Comparison of ENCODE assay signal across 10 mouse cellular contexts in genomic region chr6:53211420-53211819, GRCm38 (mm10).
DNase-seq lines count a peak whose midpoint lies in the region; ATAC-seq and TF ChIP-seq lines count a peak whose summit lies in the region.
"Had no signal": no experiment of that assay in that cellular context is flagged by ENCODE, and none has a peak within 500 bp of the region (broad histone marks: within the 10 kb centered on the region; RNA-seq: fewer than 3 reads in every experiment).

No protein-coding gene starts in this region.

- H3K27ac ChIP-seq in liver, adult 2 months (replicated peaks; ENCODE audit: insufficient read depth, low read depth, low read length), result no peak overlapping the region
- H3K27ac ChIP-seq in liver, embryonic 12.5 days, result no peak overlapping the region
- H3K27ac ChIP-seq in layer of hippocampus, adult 2 months, result no peak overlapping the region
- H3K27ac ChIP-seq: neural tube, embryonic 13.5 days had no signal

- H3K36me3 ChIP-seq in liver, adult 2 months (ENCODE audit: control insufficient read depth, insufficient read depth, low read length), result no peaks in the 10 kb centered on the region
- no peaks in the 10 kb centered on the region for H3K36me3 ChIP-seq in liver, embryonic 12.5 days
- H3K36me3 ChIP-seq: neural tube, embryonic 13.5 days had no signal

- DNase-seq in liver, adult 2 months (ENCODE audit: extremely low read depth, low read depth, low spot score), result peak; percentile 69
- peak; percentile 69 for DNase-seq in adrenal gland, postnatal 25 days
- peak; percentile 91 to 92 for DNase-seq in kidney, postnatal 25 days
- peak; percentile 43 for DNase-seq in ovary, postnatal 14 days (ENCODE audit: low spot score)
- DNase-seq in layer of hippocampus, adult 18-20 months (ENCODE audit: low spot score in 2 of 2), result no peak
- DNase-seq in layer of hippocampus, adult 2 months (ENCODE audit: low spot score in 2 of 2), result no peak
- DNase-seq in retina, postnatal 1 day, result no peak
- DNase-seq: cerebellum, adult 9-11 months had no signal

- H3K4me2 ChIP-seq in liver, embryonic 12.5 days, result no peak overlapping the region
- H3K4me2 ChIP-seq: neural tube, embryonic 13.5 days had no signal

- H3K27me3 ChIP-seq in liver, adult 2 months (ENCODE audit: control insufficient read depth, insufficient read depth, low read length), result no peaks in the 10 kb centered on the region
- peaks cover 12% of the 10 kb centered on the region; the same call in 1 of the 2 replicates for H3K27me3 ChIP-seq in liver, embryonic 12.5 days (replicated peaks)
- H3K27me3 ChIP-seq: neural tube, embryonic 13.5 days had no signal

- no peak overlapping the region for H3K4me3 ChIP-seq in liver, adult 2 months (ENCODE audit: insufficient read depth, low read depth, low read length)
- no peak overlapping the region for H3K4me3 ChIP-seq in liver, embryonic 12.5 days
- H3K4me3 ChIP-seq in layer of hippocampus, adult 2 months, result no peak overlapping the region
- H3K4me3 ChIP-seq: neural tube, embryonic 13.5 days had no signal

- no peaks in the 10 kb centered on the region for H3K79me2 ChIP-seq in liver, adult 2 months (ENCODE audit: control insufficient read depth, insufficient read depth, low read length)

- peaks cover 2% of the 10 kb centered on the region for H3K4me1 ChIP-seq in liver, adult 2 months (ENCODE audit: control insufficient read depth, insufficient read depth, low read length)
- no peaks in the 10 kb centered on the region for H3K4me1 ChIP-seq in liver, embryonic 12.5 days

- ATAC-seq in liver, embryonic 12.5 days, result no peak

- TF ChIP-seq CTCF in liver, adult 2 months (IDR thresholded peaks at IDR 0.05; ENCODE audit: low read depth, low read length), result no peak
- TF ChIP-seq CTCF in layer of hippocampus, adult 2 months (conservative IDR thresholded peaks at IDR 0.05), result no peak

- H3K9me3 ChIP-seq in liver, embryonic 12.5 days (replicated peaks), result no peaks in the 10 kb centered on the region
- H3K9me3 ChIP-seq: neural tube, embryonic 13.5 days had no signal

- WGBS in liver, adult 2 months, result 13% methylated on average over 3 of the region's 3 CpGs
- 73% methylated on average over 3 of the region's 3 CpGs for WGBS in liver, embryonic 12.5 days (ENCODE audit: insufficient replicate concordance)

- no peak overlapping the region for H3K9ac ChIP-seq in liver, adult 2 months (ENCODE audit: low read depth, low read length)
- no peak overlapping the region for H3K9ac ChIP-seq in liver, embryonic 12.5 days
- H3K9ac ChIP-seq: neural tube, embryonic 13.5 days had no signal

- no peak for TF ChIP-seq POLR2A in liver, adult 2 months (IDR thresholded peaks at IDR 0.05; ENCODE audit: extremely low read depth, insufficient read depth, low read length)

Comparison
In these comparisons a context has a peak if more than half of its experiments do, and no peak if none do; other contexts are left out.
1. DNase-seq: peak in liver, adult 2 months (single experiment), adrenal gland, postnatal 25 days (single experiment), kidney, postnatal 25 days (2 of 2) and ovary, postnatal 14 days (single experiment); none in layer of hippocampus, adult 18-20 months (0 of 2), layer of hippocampus, adult 2 months (0 of 2) and retina, postnatal 1 day (single experiment).